Mouse (Mus musculus): ENCODE results near the gene Rassf6.

GRCm38 (mm10) chr5:90608906-90609305 is 31.6 kb downstream of the Rassf6 start:
- no peak for TF ChIP-seq POLR2A (IDR thresholded peaks at IDR 0.05; ENCODE audit: insufficient read depth, low read depth, low read length)
- TF ChIP-seq CTCF (IDR thresholded peaks at IDR 0.05) = no peak

Data from heart, adult 2 months (tissue).